Mouse (Mus musculus) liver, embryonic 14.5 days (tissue): Measurements from ENCODE around the gene Cldn7. TPM values are rescaled to one million over a fixed set of nuclear protein-coding genes. Genes with fewer than 3 reads are reported as not detected.

ENCODE experiments used
- ATAC-seq: fragments of 200-750 bp; cut with Nextera tagmentation; 2 replicates; pipeline ENCODE4 v1.8.0; 2017; ENCODE audit warnings: moderate number of reproducible peaks, mild to moderate bottlenecking, moderate library complexity; ENCODE audit not compliant: insufficient read depth
- DNase-seq, 3 experiments: peaks; one replicate each; pipeline ENCODE4 v3.0.0-alpha.2; 2012 to 2013; ENCODE audit warnings: low read depth in 3 of 3, low spot score in 3 of 3
- H3K27ac ChIP-seq: fragments of 300-500 bp; sonication (generic); 2 replicates; pipeline ENCODE4 v1.5.1; 2014; ENCODE audit warnings: moderate library complexity, mild to moderate bottlenecking, control low read depth, inconsistent platforms
- H3K27me3 ChIP-seq: fragments of 300-500 bp; sonication (generic); 2 replicates; pipeline ENCODE4 v1.6.1; 2014; ENCODE audit warnings: mild to moderate bottlenecking, low read length, moderate library complexity; ENCODE audit not compliant: control insufficient read depth, insufficient read depth
- H3K36me3 ChIP-seq: fragments of 300-500 bp; sonication (generic); replicated peaks from 2 replicates; pipeline ENCODE4 v1.6.1; 2014; ENCODE audit warnings: low read depth; ENCODE audit not compliant: control insufficient read depth, insufficient read depth
- H3K4me1 ChIP-seq, 2 experiments: fragments of 200-500 bp in 1 of 2; fragments of 300-500 bp in 1 of 2; sonication (generic) in 1 of 2; replicated peaks; 2 replicates each; pipeline ENCODE4 v1.6.1; 2012 to 2014; ENCODE audit warnings: antibody characterized with exemption in 1 of 2, inconsistent platforms in 1 of 2, low read length in 1 of 2; ENCODE audit not compliant: control insufficient read depth in 2 of 2, insufficient read depth in 2 of 2
- H3K4me2 ChIP-seq: fragments of 300-500 bp; sonication (generic); 2 replicates; pipeline ENCODE4 v1.6.1; 2014; ENCODE audit warnings: low read depth, mild to moderate bottlenecking, control low read depth, moderate library complexity
- H3K4me3 ChIP-seq, 2 experiments: fragments of 200-500 bp in 1 of 2; fragments of 300-500 bp in 1 of 2; sonication (generic) in 1 of 2; 2 replicates each; pipeline ENCODE4 v1.5.1; 2012 to 2014; ENCODE audit warnings: low read depth in 2 of 2, low read length in 2 of 2, mild to moderate bottlenecking in 2 of 2, control low read depth in 1 of 2, inconsistent platforms in 1 of 2, moderate library complexity in 1 of 2; ENCODE audit not compliant: insufficient read depth in 1 of 2
- H3K9ac ChIP-seq: fragments of 300-500 bp; sonication (generic); replicated peaks from 2 replicates; pipeline ENCODE4 v1.6.1; 2014; ENCODE audit warnings: mild to moderate bottlenecking, control low read depth, moderate library complexity
- H3K9me3 ChIP-seq: fragments of 300-500 bp; sonication (generic); 2 replicates; pipeline ENCODE4 v1.6.1; 2016; ENCODE audit warnings: low read length, mixed read lengths; ENCODE audit not compliant: control insufficient read depth
- CTCF ChIP-seq: IDR thresholded peaks from 2 replicates; pipeline ENCODE4 v1.5.1; 2016; ENCODE audit warnings: antibody characterized with exemption, low read depth, control low read depth
- EP300 ChIP-seq: IDR thresholded peaks from 2 replicates; pipeline ENCODE4 v1.6.1; 2016; ENCODE audit warnings: antibody characterized with exemption, low read depth
- WGBS: fragments of 180-500 bp; shearing (Covaris S2); extraction: QIAGEN DNeasy Blood & Tissue Kit; methylation state at CpG from one replicate; pipeline ENCODE4 v1.1.7; 2014; ENCODE audit not compliant: insufficient replicate concordance; 5-methylcytosine and 5-hydroxymethylcytosine counted together
- polyA plus RNA-seq, 2 experiments: library from polyadenylated mRNA; depleted of rRNA in 1 of 2; stranded (reverse) in 1 of 2; unstranded in 1 of 2; fragments of >200 nt; fragmentation: Nextera tagmentation in 1 of 2; extraction: Ambion mirVana in 1 of 2; gene quantifications; 2 replicates each; pipeline versions ENCODE4 v1.2.1 to v1.2.3; 2012 to 2014

Cldn7 gene
- polyA plus RNA-seq, 2 experiments: 2.0 to 2.2 TPM

DNA sequence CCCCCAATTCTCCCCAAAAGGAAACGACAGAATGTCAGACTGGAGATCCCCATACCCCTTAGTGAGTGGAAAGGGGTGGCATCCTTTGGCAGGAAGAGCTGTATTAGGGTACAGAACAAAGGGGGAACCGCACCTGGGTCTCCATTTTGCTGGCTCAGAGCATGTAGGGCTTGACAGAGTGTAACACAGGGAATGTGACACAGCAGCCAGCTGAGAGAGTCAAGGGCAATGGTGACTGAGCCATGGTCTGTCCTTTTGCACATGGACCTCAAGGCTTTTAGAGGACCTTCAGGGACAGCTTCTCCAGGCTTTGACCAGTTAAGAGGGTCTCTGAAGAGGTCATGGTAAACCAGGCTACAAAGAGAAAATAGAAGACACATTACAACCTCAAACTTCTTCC, 10.3 kb downstream of the Cldn7 start:
- no peak overlapping the region for H3K4me3 ChIP-seq
- no peak overlapping the region for H3K27ac ChIP-seq
- no peak for ATAC-seq
- TF ChIP-seq CTCF (no peak), EP300 (no peak)
- H3K4me1 ChIP-seq: peaks cover 0 to 5% of the 10 kb centered on the region in 2 experiments; a peak in 3 of 4 replicates
- H3K9ac ChIP-seq: no peak overlapping the region
- 63% methylated on average over 2 of the region's 2 CpGs for WGBS
- H3K36me3 ChIP-seq: peaks cover 16% of the 10 kb centered on the region
- no peaks in the 10 kb centered on the region for H3K27me3 ChIP-seq
- H3K4me2 ChIP-seq: no peak overlapping the region
- H3K9me3 ChIP-seq: no peaks in the 10 kb centered on the region
- DNase-seq: no peak

DNA sequence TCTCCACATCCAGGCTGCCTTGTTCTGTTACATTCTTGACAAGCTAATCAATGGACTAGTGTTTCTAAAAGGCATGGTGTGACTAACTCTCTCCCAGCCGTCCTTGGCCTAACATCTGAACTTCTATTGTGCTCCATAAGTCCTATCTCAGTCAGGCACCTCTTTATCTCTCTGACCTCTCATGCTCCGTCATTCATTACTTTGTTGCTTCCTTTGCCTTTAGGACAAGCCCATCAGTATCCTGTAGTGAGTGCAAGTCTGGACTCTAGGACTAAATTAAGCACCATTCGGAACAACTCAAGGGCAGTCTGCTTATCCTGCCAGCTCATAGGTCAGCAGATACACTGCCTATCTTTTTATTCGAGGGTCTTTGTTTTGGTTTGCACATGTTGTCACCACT, 11.7 kb downstream of the Cldn7 start:
- no peaks in the 10 kb centered on the region for H3K27me3 ChIP-seq

GRCm38 (mm10) chr11:69979827-69980195, 15.2 kb downstream of the Cldn7 start:
- Histone ChIP-seq H3K9ac (peak overlapping the region; percentile 98), H3K4me2 (peak overlapping the region; percentile 95), H3K9me3 (no peaks in the 10 kb centered on the region), H3K27ac (peak overlapping the region; percentile 89), H3K27me3 (no peaks in the 10 kb centered on the region), H3K4me1 (peaks cover 15 to 18% of the 10 kb centered on the region in 2 experiments), H3K36me3 (peaks cover 18% of the 10 kb centered on the region), H3K4me3 (peak overlapping the region; percentile 97 to 98)
- WGBS: 2% methylated on average over 16 of the region's 16 CpGs
- peak in 1 of 3 experiments; percentile 45 for DNase-seq
- TF ChIP-seq CTCF: no peak
- TF ChIP-seq EP300: no peak
- peak; percentile 38 for ATAC-seq

More for the DNA sequence above, 11.7 kb downstream of the Cldn7 start:
- H3K4me1 ChIP-seq: peaks cover 0 to 5% of the 10 kb centered on the region in 2 experiments; a peak in 3 of 4 replicates
- H3K36me3 ChIP-seq: peaks cover 16% of the 10 kb centered on the region
- H3K27ac ChIP-seq: no peak overlapping the region
- DNase-seq (no peak), ATAC-seq (no peak)
- 57% methylated on average over 4 of the region's 4 CpGs for WGBS
- H3K4me3 ChIP-seq: no peak overlapping the region
- TF ChIP-seq CTCF (no peak), EP300 (no peak)
- no peaks in the 10 kb centered on the region for H3K9me3 ChIP-seq
- H3K9ac ChIP-seq: no peak overlapping the region
- H3K4me2 ChIP-seq: no peak overlapping the region

DNA sequence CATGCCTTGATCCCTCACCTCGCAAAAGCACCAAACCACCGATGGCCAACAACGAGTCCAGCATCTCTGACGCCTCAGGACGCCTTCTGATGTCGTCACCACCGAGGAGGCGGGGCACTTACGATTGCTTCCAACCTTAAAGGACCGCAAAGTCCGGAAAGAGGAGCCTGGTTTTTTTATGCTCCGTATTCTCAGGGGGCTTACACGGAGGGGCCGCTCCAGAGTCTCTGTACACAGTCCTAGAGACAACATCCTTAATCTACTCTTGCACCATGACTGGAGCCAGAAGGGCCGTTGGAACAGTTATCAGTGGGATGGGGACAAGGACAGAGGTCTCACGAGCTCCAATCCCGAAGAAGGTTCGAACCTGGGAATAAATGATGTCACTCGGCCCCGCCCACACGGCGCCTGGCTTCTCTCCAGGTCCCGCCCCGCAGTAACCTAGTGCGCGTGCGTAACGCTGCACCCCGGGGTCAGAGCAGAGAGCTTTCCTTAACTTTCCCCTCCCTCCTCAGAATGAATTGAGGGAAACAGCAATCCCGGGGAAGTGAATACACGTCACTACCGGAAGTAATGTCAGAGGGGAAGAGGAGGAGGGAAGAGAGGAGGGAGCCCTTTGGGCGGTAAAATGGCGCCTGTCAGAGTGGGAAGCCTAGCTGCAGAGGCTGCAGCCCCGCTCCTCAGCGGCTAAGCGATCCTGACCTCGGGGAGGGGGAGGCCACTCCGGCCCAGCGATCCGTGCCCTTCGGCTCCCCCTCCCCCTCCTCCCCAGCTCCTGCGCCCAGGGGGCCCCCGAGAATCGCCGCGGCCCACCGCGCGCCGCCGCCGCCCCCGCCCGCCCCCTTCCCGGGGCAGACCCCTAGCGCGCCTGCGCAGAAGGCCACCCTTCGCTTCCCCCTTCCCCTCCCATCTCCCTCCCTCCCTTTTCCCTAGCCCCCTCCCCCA, 15.9 kb downstream of the Cldn7 start:
- peak overlapping the region; percentile 97 to 98 for H3K4me3 ChIP-seq
- TF ChIP-seq CTCF (no peak), EP300 (peak; percentile 3; the same call in 1 of the 2 replicates)
- DNase-seq (peak; percentile 97 to 98 (median 97)), ATAC-seq (peak; percentile 91)
- peak overlapping the region; percentile 95 for H3K4me2 ChIP-seq
- H3K9ac ChIP-seq: peak overlapping the region; percentile 98
- no peaks in the 10 kb centered on the region for H3K9me3 ChIP-seq
- peaks cover 22% of the 10 kb centered on the region for H3K36me3 ChIP-seq
- H3K27ac ChIP-seq: peak overlapping the region; percentile 89
- under 1% methylated on average over 52 of the region's 60 CpGs for WGBS
- H3K27me3 ChIP-seq: no peaks in the 10 kb centered on the region
- peaks cover 15 to 18% of the 10 kb centered on the region in 2 experiments for H3K4me1 ChIP-seq

DNA sequence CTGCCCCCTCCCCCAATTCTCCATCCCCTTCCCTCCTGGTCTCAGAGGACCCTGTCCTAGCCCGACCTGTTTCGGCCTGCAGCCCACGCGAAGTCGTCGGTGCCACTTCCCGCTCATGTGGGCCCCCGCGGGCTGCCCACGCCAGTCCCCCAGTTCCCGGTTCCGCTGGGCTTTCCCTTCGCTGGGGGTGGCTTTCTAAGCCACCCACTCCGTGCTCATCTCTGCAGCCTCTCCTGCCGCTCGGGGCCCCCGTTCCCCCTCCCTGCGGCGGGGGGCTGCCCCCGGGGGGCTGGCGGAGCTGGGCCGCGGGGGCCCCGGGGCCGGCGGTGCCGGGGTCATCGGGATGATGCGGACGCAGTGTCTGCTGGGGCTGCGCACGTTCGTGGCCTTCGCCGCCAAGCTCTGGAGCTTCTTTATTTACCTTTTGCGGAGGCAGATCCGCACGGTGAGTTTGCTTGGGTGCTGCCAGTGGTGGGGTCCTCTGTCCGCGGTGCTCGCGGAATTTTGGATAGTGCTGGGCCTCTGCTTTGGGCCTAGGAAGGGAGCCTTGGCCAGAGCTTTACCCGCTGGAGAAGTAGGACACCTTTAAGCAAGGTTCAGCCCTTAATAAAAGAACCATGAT, 16.7 kb downstream of the Cldn7 start, which contains the start of gene Ctdnep1:
TSS of gene Ctdnep1 (plus strand) at position 16 of the 622 bp plus-strand sequence.
- Histone ChIP-seq H3K9ac (peak within 1 kb of the TSS; percentile 98), H3K27me3 (no peaks in the 10 kb centered on the region), H3K4me2 (peak within 1 kb of the TSS; percentile 95), H3K9me3 (no peaks in the 10 kb centered on the region), H3K36me3 (peaks cover 27% of the 10 kb centered on the region), H3K4me1 (peaks cover 15 to 18% of the 10 kb centered on the region in 2 experiments), H3K27ac (peak within 1 kb of the TSS; percentile 89), H3K4me3 (peak within 1 kb of the TSS; percentile 97 to 98)
- under 1% methylated on average over 40 of the region's 43 CpGs for WGBS
- no peak for TF ChIP-seq EP300
- no peak for TF ChIP-seq CTCF
- ATAC-seq: no peak
- no peak for DNase-seq
